Mouse (Mus musculus) erythroblast, embryonic 14.5 days (primary cell): ENCODE measurements around the gene Pou2f2. TPM values are rescaled to one million over a fixed set of nuclear protein-coding genes. Genes with fewer than 3 reads are reported as not detected.
A peak's percentile ranks its signal among the peaks of the same experiment; 100 is the strongest.

Experiments
- H3K27me3 ChIP-seq: 2 replicates; pipeline ENCODE4 v1.6.1; 2012; ENCODE audit warnings: inconsistent platforms; ENCODE audit not compliant: control insufficient read depth
- H3K36me3 ChIP-seq: 2 replicates; pipeline ENCODE4 v1.6.1; 2012; ENCODE audit warnings: mild to moderate bottlenecking, inconsistent platforms; ENCODE audit not compliant: control insufficient read depth
- H3K4me1 ChIP-seq: 2 replicates; pipeline ENCODE4 v1.6.1; 2012; ENCODE audit warnings: inconsistent platforms; ENCODE audit not compliant: control insufficient read depth
- H3K4me3 ChIP-seq: replicated peaks from 2 replicates; pipeline ENCODE3; 2012; ENCODE audit warnings: moderate library complexity, mild to moderate bottlenecking, inconsistent platforms
- H3K9me3 ChIP-seq: 2 replicates; pipeline ENCODE4 v1.6.1; 2012; ENCODE audit warnings: low read length, inconsistent platforms, mixed read lengths; ENCODE audit not compliant: control insufficient read depth
- GATA1 ChIP-seq: IDR thresholded peaks from 2 replicates; pipeline ENCODE4 v1.6.1; 2012; ENCODE audit warnings: low read length, inconsistent platforms, mixed read lengths
- TAL1 ChIP-seq: IDR thresholded peaks from 3 replicates; pipeline ENCODE4 v1.6.1; 2012; ENCODE audit warnings: low read length, inconsistent platforms, mixed read lengths
- polyA plus RNA-seq: library from polyadenylated mRNA; stranded (reverse); fragments of >175 nt; gene quantifications from 2 replicates; pipeline ENCODE4 v1.2.3, GENCODE M21; 2012

Pou2f2 gene
- polyA plus RNA-seq: 0.29 and 0.33 TPM in 2 replicates

DNA sequence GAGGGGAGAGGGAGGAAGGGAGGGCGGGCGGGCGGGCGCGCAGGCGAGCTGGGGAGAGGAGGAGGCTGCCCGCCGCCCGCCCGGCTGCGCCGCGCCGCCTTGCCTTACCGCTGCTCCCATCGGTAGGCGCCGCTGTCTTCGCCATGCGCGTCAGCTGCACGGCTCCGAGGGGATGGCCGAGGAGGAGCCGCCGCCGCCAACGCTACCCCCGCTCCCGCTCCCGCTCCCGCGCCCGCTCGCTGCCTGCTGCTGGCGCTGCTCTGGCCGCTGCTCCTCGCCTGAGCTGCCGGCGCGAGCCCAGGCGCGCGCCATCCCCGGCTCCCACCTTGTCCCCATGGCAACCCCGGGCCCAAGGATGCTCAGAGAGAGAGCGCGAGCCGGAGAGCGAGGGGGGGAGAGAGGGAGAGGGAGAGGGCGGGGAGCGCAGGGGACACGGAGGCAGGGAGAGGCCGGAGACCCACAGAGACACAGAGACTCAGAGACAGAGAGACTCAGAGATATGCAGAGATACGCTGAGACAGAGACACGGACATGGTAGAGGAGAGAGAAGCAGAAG is at the start of gene Pou2f2:
TSS of gene Pou2f2 (minus strand) at position 121 of the 556 bp plus-strand sequence.
- no peak for TF ChIP-seq GATA1
- no peak for TF ChIP-seq TAL1
- peaks cover 22% of the 10 kb centered on the region for H3K4me1 ChIP-seq
- peaks cover 9% of the 10 kb centered on the region; the same call in 1 of the 2 replicates for H3K9me3 ChIP-seq
- peaks cover 100% of the 10 kb centered on the region for H3K27me3 ChIP-seq
- H3K4me3 ChIP-seq: no peak within 1 kb of the TSS
- H3K36me3 ChIP-seq: no peaks in the 10 kb centered on the region

DNA sequence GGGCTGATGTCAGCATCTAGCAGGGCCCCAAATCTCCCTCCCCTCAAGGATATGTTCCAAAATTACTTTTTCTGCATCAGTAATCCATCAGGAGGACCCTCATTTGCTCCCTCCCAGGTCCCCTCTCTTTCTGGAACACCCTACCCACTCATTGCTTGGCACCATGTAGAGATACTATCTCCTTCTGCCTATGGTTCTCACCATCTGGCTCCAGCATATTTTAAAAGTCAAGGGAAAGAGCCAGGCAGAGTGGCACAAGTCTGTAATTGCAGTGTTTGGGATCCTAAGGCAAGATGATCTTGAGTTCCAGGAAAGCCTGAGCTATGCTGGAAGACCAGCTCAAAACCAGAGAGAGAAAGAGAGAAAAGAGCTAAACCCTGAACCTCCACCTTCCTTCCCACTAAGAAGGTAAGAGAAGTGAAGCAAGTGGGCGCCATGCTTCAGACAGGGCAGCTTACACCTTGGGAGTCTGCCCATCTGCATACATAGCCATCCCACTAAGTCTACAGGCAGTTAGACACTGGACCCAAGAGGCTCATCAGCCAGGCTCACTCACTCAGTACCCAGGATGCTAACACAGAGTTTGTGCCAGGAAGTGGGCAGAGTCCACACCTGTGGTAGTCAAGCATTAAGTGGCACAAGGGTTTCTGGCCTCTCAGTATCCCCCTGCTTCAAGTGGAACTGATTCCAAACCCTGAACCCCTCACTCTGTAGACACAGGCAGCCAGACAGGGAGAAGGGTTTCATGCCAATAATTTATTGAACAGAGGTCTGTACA is 48.2 kb upstream of the Pou2f2 start:
- 0 out of 2 replicates have a peak, but pooled peaks cover 2% of the 10 kb centered on the region for H3K9me3 ChIP-seq
- no peak for TF ChIP-seq GATA1
- no peak for TF ChIP-seq TAL1
- peaks cover 68% of the 10 kb centered on the region for H3K4me1 ChIP-seq
- H3K36me3 ChIP-seq: peaks cover 100% of the 10 kb centered on the region
- H3K4me3 ChIP-seq: no peak overlapping the region
- H3K27me3 ChIP-seq: no peaks in the 10 kb centered on the region; the same call in 1 of the 2 replicates

DNA sequence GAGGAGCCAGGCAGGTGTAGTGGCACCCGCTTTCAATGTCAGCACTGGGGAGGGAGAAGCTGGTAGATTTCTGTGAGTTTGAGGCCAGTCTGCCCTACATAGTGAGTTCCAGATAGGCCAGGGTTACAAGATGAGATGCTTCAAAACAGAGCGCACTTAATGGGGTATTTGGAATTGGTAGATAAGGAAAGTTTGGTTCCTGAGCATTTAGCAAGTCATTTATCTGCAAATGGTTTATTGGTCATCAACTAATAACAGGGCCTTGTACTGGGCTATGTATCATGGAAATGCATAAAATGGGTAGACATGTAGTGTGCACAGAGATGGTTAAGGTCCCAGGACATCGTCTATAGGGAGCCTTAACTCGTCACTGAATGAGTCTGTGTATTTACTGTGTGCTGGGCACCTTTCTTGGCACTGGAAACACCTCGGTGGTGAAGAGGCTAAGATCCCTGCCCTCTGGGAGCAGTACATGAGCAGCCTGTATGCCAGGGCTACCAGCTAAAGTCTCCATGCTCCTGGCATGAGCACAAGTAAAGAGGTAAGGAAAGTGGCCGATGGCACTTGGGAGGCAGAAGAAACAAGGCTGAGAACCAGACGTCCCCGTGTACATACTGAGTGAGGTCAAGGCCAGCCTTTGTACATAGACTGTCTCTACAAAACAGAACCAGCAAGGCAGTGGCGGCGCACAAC is 42.9 kb upstream of the Pou2f2 start:
- peaks cover 74% of the 10 kb centered on the region for H3K4me1 ChIP-seq

DNA sequence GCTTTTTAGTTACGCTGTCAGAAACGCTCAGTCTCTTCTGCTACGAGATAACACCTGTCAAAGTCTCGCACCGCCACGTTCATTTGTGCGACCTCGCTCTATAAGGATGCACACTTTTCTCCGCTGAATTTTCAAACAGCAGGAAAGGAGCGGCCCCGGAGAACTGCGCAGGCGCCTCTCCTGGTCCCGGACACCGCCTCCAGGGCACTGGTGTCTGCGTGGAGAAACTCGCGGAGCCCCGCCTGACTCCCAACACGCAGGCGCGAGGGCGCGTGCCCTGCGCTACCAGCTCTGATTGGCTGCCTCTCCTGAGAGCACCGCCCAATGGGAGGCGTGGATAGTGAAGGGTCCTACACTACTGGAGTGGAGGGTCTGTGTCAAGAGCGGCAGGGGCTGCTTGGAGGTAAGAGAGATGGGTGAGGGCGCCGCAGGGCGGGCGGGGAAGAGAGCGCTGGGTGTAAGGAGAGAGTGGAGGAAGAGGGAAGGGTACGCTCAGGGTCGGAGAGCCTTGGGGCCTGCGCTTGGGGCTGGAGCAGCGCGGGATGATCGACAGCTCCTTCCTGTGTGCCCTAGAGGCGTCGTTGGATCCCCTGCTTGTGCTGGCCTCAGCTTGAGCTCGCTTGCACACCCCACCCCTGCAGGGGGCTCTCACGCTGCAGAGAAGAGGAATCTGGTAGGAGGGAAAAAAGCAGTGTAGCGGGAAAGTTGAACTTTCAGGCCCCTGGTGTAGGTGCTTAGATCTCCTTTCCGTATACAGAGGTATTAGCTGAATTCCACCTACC is 41.8 kb upstream of the Pou2f2 start, which contains the start of gene Zfp526:
TSS of gene Zfp526 (plus strand) at position 324 of the 782 bp plus-strand sequence.
- Histone ChIP-seq H3K36me3 (peaks cover 70% of the 10 kb centered on the region), H3K27me3 (no peaks in the 10 kb centered on the region; the same call in 1 of the 2 replicates), H3K4me3 (peak within 1 kb of the TSS; percentile 68), H3K9me3 (0 out of 2 replicates have a peak, but pooled peaks cover 2% of the 10 kb centered on the region), H3K4me1 (peaks cover 74% of the 10 kb centered on the region)
- TF ChIP-seq TAL1: no peak

More for the DNA sequence above, 42.9 kb upstream of the Pou2f2 start:
- peaks cover 71% of the 10 kb centered on the region for H3K36me3 ChIP-seq
- 0 out of 2 replicates have a peak, but pooled peaks cover 2% of the 10 kb centered on the region for H3K9me3 ChIP-seq
- TF ChIP-seq GATA1 (peak; percentile 33; the same call in 1 of the 2 replicates), TAL1 (no peak)
- H3K27me3 ChIP-seq: no peaks in the 10 kb centered on the region; the same call in 1 of the 2 replicates
- peak overlapping the region; percentile 68 for H3K4me3 ChIP-seq

DNA sequence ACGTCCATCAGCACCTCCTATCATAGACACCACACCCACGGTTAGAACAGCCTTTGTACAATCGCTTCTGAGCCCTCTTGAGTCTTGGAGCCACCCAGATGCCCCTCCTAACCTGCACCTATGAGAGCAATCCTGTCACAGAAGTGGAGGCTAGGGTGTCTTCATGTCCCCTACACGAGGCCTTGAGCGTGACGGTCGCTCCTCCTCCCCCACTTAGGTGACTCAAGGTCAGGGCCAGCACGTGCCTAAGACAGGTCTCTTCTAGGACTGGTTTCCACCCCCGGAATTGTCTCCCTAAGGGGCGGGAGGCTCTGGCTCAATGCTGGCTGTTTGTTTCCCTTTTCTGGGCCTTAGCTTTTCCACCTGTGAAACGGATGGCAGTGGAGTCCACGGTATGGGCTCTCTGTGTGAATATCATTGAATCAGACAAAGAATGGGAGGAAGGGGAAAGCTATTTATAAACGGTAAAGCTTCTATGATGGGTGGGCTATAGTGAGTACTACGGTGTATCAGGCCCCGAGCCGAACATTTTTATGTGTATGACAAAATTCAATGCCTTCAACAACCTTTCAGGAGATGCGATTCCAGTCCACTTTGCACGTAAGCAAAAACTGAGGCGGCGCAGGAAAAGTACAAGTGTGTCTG is 41.1 kb upstream of the Pou2f2 start, which contains the start of gene Dedd2:
TSS of gene Dedd2 (minus strand) at position 159 of the 645 bp plus-strand sequence.
- Histone ChIP-seq H3K36me3 (peaks cover 70% of the 10 kb centered on the region), H3K4me1 (peaks cover 71% of the 10 kb centered on the region)

DNA sequence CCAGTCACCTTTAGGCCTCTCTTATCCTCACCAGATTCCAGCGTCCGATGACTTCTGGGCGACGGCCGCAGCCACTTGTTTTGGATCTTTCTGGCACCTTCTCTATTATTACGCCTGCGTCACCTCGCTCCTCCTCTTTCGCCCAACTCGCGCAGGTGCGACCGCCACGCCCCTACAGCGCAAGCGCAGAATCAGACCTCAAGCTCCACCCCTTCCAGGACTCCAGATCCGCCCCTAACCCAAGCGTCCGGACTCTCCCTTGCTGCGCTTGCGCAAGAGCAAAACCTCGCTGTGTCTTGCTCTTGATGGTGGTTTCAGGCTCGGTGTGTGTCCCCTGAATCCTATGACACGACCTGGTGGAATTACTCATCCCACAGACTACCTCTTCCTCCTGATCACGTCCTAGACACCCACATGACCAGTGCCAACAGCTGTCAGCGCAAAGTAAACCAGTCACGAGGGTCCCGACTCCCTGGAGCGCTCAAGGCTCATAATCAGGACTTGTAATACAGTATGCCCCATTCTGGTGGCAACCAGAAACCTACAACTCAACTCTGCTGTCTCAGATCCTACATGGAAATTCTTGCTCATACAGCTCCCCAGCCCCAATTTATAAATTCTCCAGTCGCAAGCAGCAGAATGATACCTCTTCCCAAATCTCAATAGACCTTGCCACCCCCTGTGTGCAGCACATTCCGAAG is 40.4 kb upstream of the Pou2f2 start:
- Histone ChIP-seq H3K4me3 (peak overlapping the region; percentile 68), H3K36me3 (peaks cover 70% of the 10 kb centered on the region), H3K4me1 (peaks cover 77% of the 10 kb centered on the region), H3K9me3 (no peaks in the 10 kb centered on the region), H3K27me3 (no peaks in the 10 kb centered on the region)
- TF ChIP-seq TAL1 (no peak), GATA1 (no peak)

More for the DNA sequence above, 41.1 kb upstream of the Pou2f2 start, which contains the start of gene Dedd2:
- no peaks in the 10 kb centered on the region; the same call in 1 of the 2 replicates for H3K27me3 ChIP-seq
- peak within 1 kb of the TSS; percentile 68 for H3K4me3 ChIP-seq
- TF ChIP-seq TAL1 (no peak), GATA1 (no peak)
- 0 out of 2 replicates have a peak, but pooled peaks cover under 1% of the 10 kb centered on the region for H3K9me3 ChIP-seq

DNA sequence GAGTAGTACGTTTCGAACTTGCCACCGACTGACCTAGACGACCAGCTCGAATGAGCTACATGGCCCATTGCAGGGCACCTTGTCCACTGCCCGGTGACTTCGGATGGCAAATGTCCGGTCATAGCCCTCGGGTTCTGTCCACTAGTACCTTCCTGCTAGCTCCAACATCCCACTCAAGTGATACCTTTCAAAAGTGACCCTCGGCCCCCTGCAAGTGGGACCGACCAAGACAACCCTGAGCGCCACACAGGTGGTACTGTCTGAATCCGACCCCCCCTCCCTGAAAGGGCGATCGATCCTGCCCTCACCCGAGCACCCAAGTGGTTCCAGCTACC is 39.9 kb upstream of the Pou2f2 start:
- no peaks in the 10 kb centered on the region for H3K27me3 ChIP-seq
- peaks cover 70% of the 10 kb centered on the region for H3K36me3 ChIP-seq
- H3K4me1 ChIP-seq: peaks cover 78% of the 10 kb centered on the region
- peak overlapping the region; percentile 68 for H3K4me3 ChIP-seq
- H3K9me3 ChIP-seq: no peaks in the 10 kb centered on the region
- TF ChIP-seq GATA1: no peak
- TF ChIP-seq TAL1: no peak
